Mouse (Mus musculus) T-cell, adult 2 months (primary cell): Measurements from ENCODE around the gene Gm11084.

Source experiments
- DNase-seq: peaks from one replicate; pipeline ENCODE4 v3.0.0; 2022; ENCODE audit warnings: low spot score

The Gm11084 gene

DNA sequence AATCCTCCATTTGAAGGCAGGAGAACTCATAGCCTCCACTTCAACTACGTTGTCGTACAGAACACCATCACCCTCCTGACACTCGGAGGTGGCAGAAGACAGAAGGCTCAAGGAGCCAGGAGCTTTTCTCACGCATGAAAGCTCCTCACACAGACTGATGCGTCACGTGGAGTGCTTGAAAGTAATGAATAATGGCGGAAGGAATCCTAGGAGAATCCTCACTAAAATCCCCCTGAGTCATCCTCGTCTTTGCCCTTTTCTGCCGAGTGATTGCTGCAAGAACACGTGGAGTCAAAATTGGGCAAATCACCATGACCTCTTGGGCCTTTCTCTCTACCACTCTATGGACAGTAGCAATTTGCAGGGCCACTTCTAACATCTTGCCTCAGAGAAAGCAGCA, 61.5 kb downstream of the Gm11084 start:
- DNase-seq, result no peak
